8 mouse cellular contexts compared by ENCODE assay signal in genomic region chr3:37687158-37687980, GRCm38 (mm10). TPM values are rescaled to one million over a fixed set of nuclear protein-coding genes. Genes with fewer than 3 reads are reported as not detected.
DNase-seq lines count a peak whose midpoint lies in the region; ATAC-seq lines count a peak whose summit lies in the region.

No protein-coding gene starts in this region.

- DNase-seq in adrenal gland, adult 2 months: peak; percentile 74
- DNase-seq in embryonic facial prominence, embryonic 10.5 days (ENCODE audit: low spot score): peak; percentile 56
- peak; percentile 47 for DNase-seq in gonadal fat pad, adult 2 months (ENCODE audit: low read depth)
- peak; percentile 30 to 73 for DNase-seq in left cerebral cortex, adult 9 months (ENCODE audit: low spot score in 2 of 2)
- DNase-seq in lung, postnatal 4 days: peak; percentile 89 to 95
- DNase-seq in right cerebral cortex, postnatal 14 days: peak; percentile 44

- H3K4me1 ChIP-seq in embryonic facial prominence, embryonic 10.5 days: peaks cover 30% of the 10 kb centered on the region
- peaks cover 15% of the 10 kb centered on the region for H3K4me1 ChIP-seq in intestine, embryonic 16.5 days (ENCODE audit: control insufficient read depth, insufficient read depth, low read length)

- peak overlapping the region; percentile 50 for H3K4me3 ChIP-seq in embryonic facial prominence, embryonic 10.5 days
- peak overlapping the region; percentile 35 for H3K4me3 ChIP-seq in intestine, embryonic 16.5 days (ENCODE audit: low read length)

- 28% methylated on average over 28 of the region's 28 CpGs for WGBS in embryonic facial prominence, embryonic 10.5 days
- 22% methylated on average over 28 of the region's 28 CpGs for WGBS in intestine, embryonic 16.5 days

- peak overlapping the region; percentile 50 for H3K9ac ChIP-seq in intestine, embryonic 16.5 days (ENCODE audit: low read depth, low read length)

- H3K36me3 ChIP-seq in embryonic facial prominence, embryonic 10.5 days (replicated peaks): no peaks in the 10 kb centered on the region
- H3K36me3 ChIP-seq in intestine, embryonic 16.5 days (ENCODE audit: control insufficient read depth, insufficient read depth, low read length): no peaks in the 10 kb centered on the region

- peak overlapping the region; percentile 63 for H3K4me2 ChIP-seq in intestine, embryonic 16.5 days (ENCODE audit: low read depth, low read length)

- no peaks in the 10 kb centered on the region for H3K9me3 ChIP-seq in embryonic facial prominence, embryonic 10.5 days
- no peaks in the 10 kb centered on the region for H3K9me3 ChIP-seq in intestine, embryonic 16.5 days (ENCODE audit: control insufficient read depth, low read length)

- H3K27ac ChIP-seq in embryonic facial prominence, embryonic 10.5 days (replicated peaks): peak overlapping the region; percentile 78
- H3K27ac ChIP-seq in intestine, embryonic 16.5 days (ENCODE audit: low read length): peak overlapping the region; percentile 53

- ATAC-seq in intestine, embryonic 16.5 days: peak; percentile 81
- ATAC-seq in erythroblast, adult 5-6 weeks (replicated peaks; ENCODE audit: low FRiP score, poor library complexity, severe bottlenecking): no peak

- H3K27me3 ChIP-seq in embryonic facial prominence, embryonic 10.5 days (replicated peaks; ENCODE audit: low read depth, poor library complexity, severe bottlenecking): peaks cover 42% of the 10 kb centered on the region
- no peaks in the 10 kb centered on the region for H3K27me3 ChIP-seq in intestine, embryonic 16.5 days (replicated peaks; ENCODE audit: control insufficient read depth, insufficient read depth, low read length)

RNA-seq across cellular contexts. Expression of gene Gm5148, which starts 36.9 kb away (rescaled TPM):
- total RNA-seq in adrenal gland, adult 2 months (2021): 1 to 10 TPM in 1 of 2 experiments, under 1 TPM in 1; 0.26 to 1.6 TPM
- polyA plus RNA-seq in adrenal gland, adult 2 months (2012; rRNA removed): 0.59 and 2.6 TPM in 2 replicates
- polyA plus RNA-seq in embryonic facial prominence, embryonic 10.5 days (2016; fragmentation: Nextera tagmentation; extraction: Ambion mirVana): 3.1 and 4.1 TPM in 2 replicates
- polyA plus RNA-seq in gonadal fat pad, adult 2 months (2012; rRNA removed): 16.5 and 17.2 TPM in 2 replicates
- 4.0 and 5.9 TPM in 2 replicates for polyA plus RNA-seq in intestine, embryonic 16.5 days (2015; fragmentation: Nextera tagmentation; extraction: Ambion mirVana)
- total RNA-seq in erythroblast, adult 5-6 weeks (2015; ENCODE audit: low replicate concordance): 0.84 TPM in 1 of 2 replicates, not detected in the other
- 3.0 and 10.6 TPM in 2 replicates for total RNA-seq in erythroblast, adult 5-6 weeks (2017; ENCODE audit: low replicate concordance)

RNA-seq across cellular contexts. Expression of gene Spry1, which starts 47.6 kb away (rescaled TPM):
- 10 to 100 TPM; 17.9 to 39.7 TPM for total RNA-seq in adrenal gland, adult 2 months (2021)
- 32.5 and 37.6 TPM in 2 replicates for polyA plus RNA-seq in adrenal gland, adult 2 months (2012; rRNA removed)
- polyA plus RNA-seq in embryonic facial prominence, embryonic 10.5 days (2016; fragmentation: Nextera tagmentation; extraction: Ambion mirVana): 17.9 and 18.4 TPM in 2 replicates
- polyA plus RNA-seq in gonadal fat pad, adult 2 months (2012; rRNA removed): 59.4 and 65.1 TPM in 2 replicates
- polyA plus RNA-seq in intestine, embryonic 16.5 days (2015; fragmentation: Nextera tagmentation; extraction: Ambion mirVana): 11.3 and 13.4 TPM in 2 replicates
- 2.3 TPM in 1 of 2 replicates, not detected in the other for total RNA-seq in erythroblast, adult 5-6 weeks (2015; ENCODE audit: low replicate concordance)
- 0.26 TPM in 1 of 2 replicates, not detected in the other for total RNA-seq in erythroblast, adult 5-6 weeks (2017; ENCODE audit: low replicate concordance)
